Mouse (Mus musculus) olfactory bulb, adult 2 months (tissue): ENCODE measurements around the gene Ranbp9.

Source experiments
- CTCF ChIP-seq: fragments of 200-500 bp; IDR thresholded peaks from 2 replicates; pipeline ENCODE4 v1.5.1; 2012; ENCODE audit warnings: low read depth, mild to moderate bottlenecking, low read length, moderate library complexity; ENCODE audit not compliant: insufficient read depth
- POLR2A ChIP-seq: fragments of 200-500 bp; IDR thresholded peaks from 2 replicates; pipeline ENCODE4 v1.6.1; 2012; ENCODE audit warnings: mild to moderate bottlenecking, low read depth, low read length, moderate library complexity; ENCODE audit not compliant: insufficient read depth

- TF ChIP-seq CTCF = no peak
- TF ChIP-seq POLR2A = no peak
Observed at GRCm38 (mm10) chr13:43477098-43477697, 3.9 kb downstream of the Ranbp9 start.
